Mouse (Mus musculus) heart, postnatal 25 days (tissue): ENCODE data around the gene Egln2. TPM values are rescaled to one million over a fixed set of nuclear protein-coding genes. Genes with fewer than 3 reads are reported as not detected.

Source experiments
- microRNA-seq: library from miRNA; unstranded; fragments of <30 nt; microRNA quantifications from one replicate; pipeline ENCODE4 v1.2.0, GENCODE M21; 2022
- total RNA-seq, 2 experiments: library from RNA; stranded (reverse); gene quantifications; 2 replicates each; pipeline ENCODE4 v1.2.3; 2021

Egln2 gene
- total RNA-seq, 2 experiments from 2014 or later: 60.6 to 61.7 TPM

Small RNA genes lying within 50 kb of the gene (microRNA-seq; reads per million reads assigned to microRNA genes)
- gene Mir1191 (not detected), gene Mir3101 (not detected)

Other genes with a start within 250 kb of the Egln2 start
- not detected for gene Cyp2a22, start 227.4 kb downstream of the Egln2 start, total RNA-seq
- not detected for gene Cyp2a12, start 137.7 kb downstream of the Egln2 start, total RNA-seq
- under 1 TPM; 0.34 to 0.45 TPM for gene Cyp2f2, start 46.9 kb downstream of the Egln2 start, total RNA-seq
- not detected for gene Cyp2t4, start 13.1 kb downstream of the Egln2 start, total RNA-seq
- 10 to 100 TPM; 12.0 to 13.7 TPM for gene Rab4b, start 12.1 kb upstream of the Egln2 start, total RNA-seq
- not detected for gene Gm21983, start 14.3 kb upstream of the Egln2 start, total RNA-seq
- gene Mia, start 14.4 kb upstream of the Egln2 start, total RNA-seq: not detected
- 10 to 100 TPM; 13.9 to 15.8 TPM for gene BC024978, start 29.0 kb upstream of the Egln2 start, total RNA-seq
- gene Snrpa, start 29.5 kb upstream of the Egln2 start, total RNA-seq: 10 to 100 TPM; 40.0 to 42.5 TPM
- 1 to 10 TPM; 4.4 to 4.7 TPM for gene Itpkc, start 61.9 kb upstream of the Egln2 start, total RNA-seq
- 1 to 10 TPM; 7.3 to 8.1 TPM for gene Coq8b, start 66.2 kb upstream of the Egln2 start, total RNA-seq
- 1 to 10 TPM; 4.5 to 5.3 TPM for gene Numbl, start 91.6 kb upstream of the Egln2 start, total RNA-seq
- 100 to 1,000 TPM; 210 to 247 TPM for gene Ltbp4, start 170.9 kb upstream of the Egln2 start, total RNA-seq
- gene Shkbp1, start 189.2 kb upstream of the Egln2 start, total RNA-seq: 1 to 10 TPM; 6.4 to 8.2 TPM
- gene Gm20479, start 190.6 kb upstream of the Egln2 start, total RNA-seq: not detected